Comparison of ENCODE assay signal across 15 mouse cellular contexts in the genomic region with DNA sequence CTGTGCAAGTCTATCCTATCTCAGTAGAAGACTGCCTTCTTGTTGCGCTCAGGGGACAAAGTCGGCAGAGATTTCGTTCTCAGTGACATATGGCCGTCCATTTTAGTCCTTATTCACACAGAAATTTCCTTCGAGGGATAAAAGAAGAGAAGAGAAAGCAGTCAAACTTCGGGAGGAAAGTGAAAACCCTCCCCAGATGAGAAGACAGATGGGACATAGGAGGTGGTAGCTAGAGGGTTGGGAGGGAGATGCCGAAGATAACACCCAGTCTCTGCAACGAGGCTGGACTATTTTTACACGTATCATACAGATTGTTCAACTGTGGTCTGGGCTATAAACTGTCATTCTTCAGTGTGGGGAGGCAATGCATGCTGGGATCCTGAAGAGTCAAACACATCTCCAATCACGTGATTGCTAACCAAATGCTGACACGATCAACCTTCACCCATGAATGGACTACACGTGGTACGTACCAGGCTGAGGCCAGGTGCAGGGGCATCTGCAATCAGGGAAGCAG. TPM values are rescaled to one million over a fixed set of nuclear protein-coding genes. Genes with fewer than 3 reads are reported as not detected.
DNase-seq lines count a peak whose midpoint lies in the region; ATAC-seq and TF ChIP-seq lines count a peak whose summit lies in the region.
"Had no signal": no experiment of that assay in that cellular context is flagged by ENCODE, and none has a peak within 500 bp of the region (broad histone marks: within the 10 kb centered on the region; RNA-seq: fewer than 3 reads in every experiment).

No protein-coding gene starts in this region.

- H3K4me2 ChIP-seq in forebrain, postnatal 0 days (ENCODE audit: low read depth) = no peak overlapping the region
- H3K4me2 ChIP-seq in forebrain, embryonic 14.5 days (ENCODE audit: low read length) = no peak overlapping the region
- H3K4me2 ChIP-seq: embryonic facial prominence, embryonic 12.5 days; liver, embryonic 13.5 days had no signal

- peak; percentile 63 for DNase-seq in forebrain, postnatal 0 days
- no peak for DNase-seq in forebrain, embryonic 14.5 days (ENCODE audit: low spot score)
- peak; percentile 13 for DNase-seq in thymus, postnatal 0 days (ENCODE audit: low spot score)
- DNase-seq in thymus, postnatal 10 days (ENCODE audit: low spot score in 2 of 2) = no peak
- peak; percentile 64 to 96 for DNase-seq in left cerebral cortex, postnatal 25 days (ENCODE audit: low spot score in 2 of 2)
- no peak for DNase-seq in cerebellum, adult 11 months
- no peak for DNase-seq in heart, postnatal 25 days (ENCODE audit: low spot score)
- DNase-seq in Muller cell, postnatal 12 days (ENCODE audit: inconsistent ontology term) = no peak
- DNase-seq: cerebellum, adult 11-12 months; heart, postnatal 10 days; liver, embryonic 13.5 days had no signal

- no peak overlapping the region for H3K4me3 ChIP-seq in forebrain, postnatal 0 days (ENCODE audit: low read depth, low read length)
- no peak overlapping the region for H3K4me3 ChIP-seq in forebrain, embryonic 14.5 days (ENCODE audit: low read depth, low read length)
- H3K4me3 ChIP-seq: embryonic facial prominence, embryonic 12.5 days; forebrain, embryonic 10.5 days; liver, embryonic 13.5 days had no signal

- WGBS in forebrain, postnatal 0 days = 64% methylated on average over 13 of the region's 13 CpGs
- WGBS in forebrain, embryonic 14.5 days = 82% methylated on average over 13 of the region's 13 CpGs

- no peaks in the 10 kb centered on the region for H3K9me3 ChIP-seq in forebrain, postnatal 0 days (ENCODE audit: low read length)
- H3K9me3 ChIP-seq in forebrain, embryonic 14.5 days (replicated peaks; ENCODE audit: control insufficient read depth, low read length) = no peaks in the 10 kb centered on the region
- H3K9me3 ChIP-seq: embryonic facial prominence, embryonic 12.5 days; forebrain, embryonic 10.5 days; liver, embryonic 13.5 days had no signal

- H3K27me3 ChIP-seq in forebrain, postnatal 0 days (ENCODE audit: insufficient read depth, low read length) = no peaks in the 10 kb centered on the region
- no peaks in the 10 kb centered on the region for H3K27me3 ChIP-seq in forebrain, embryonic 14.5 days (replicated peaks; ENCODE audit: control insufficient read depth, insufficient read depth, low read length)
- H3K27me3 ChIP-seq: embryonic facial prominence, embryonic 12.5 days had no signal

- ATAC-seq in forebrain, postnatal 0 days = peak; percentile 76
- no peak for ATAC-seq in forebrain, embryonic 14.5 days
- ATAC-seq: hindbrain, embryonic 16.5 days; lung, postnatal 0 days had no signal

- no peaks in the 10 kb centered on the region for H3K36me3 ChIP-seq in forebrain, postnatal 0 days (ENCODE audit: insufficient read depth)
- H3K36me3 ChIP-seq in forebrain, embryonic 14.5 days (ENCODE audit: control insufficient read depth, insufficient read depth, low read length) = no peaks in the 10 kb centered on the region
- H3K36me3 ChIP-seq: embryonic facial prominence, embryonic 12.5 days; forebrain, embryonic 10.5 days; liver, embryonic 13.5 days had no signal

- H3K9ac ChIP-seq in forebrain, postnatal 0 days = no peak overlapping the region
- H3K9ac ChIP-seq in forebrain, embryonic 14.5 days (ENCODE audit: low read length) = no peak overlapping the region
- H3K9ac ChIP-seq: embryonic facial prominence, embryonic 12.5 days; liver, embryonic 13.5 days had no signal

- no peak overlapping the region for H3K27ac ChIP-seq in forebrain, postnatal 0 days (ENCODE audit: low read depth, low read length)
- H3K27ac ChIP-seq in forebrain, embryonic 14.5 days (ENCODE audit: low read depth, low read length) = no peak overlapping the region
- H3K27ac ChIP-seq: embryonic facial prominence, embryonic 12.5 days; forebrain, embryonic 10.5 days; liver, embryonic 13.5 days had no signal

- no peak for TF ChIP-seq CTCF in forebrain, postnatal 0 days (IDR thresholded peaks at IDR 0.05; ENCODE audit: low read depth)

- intact Hi-C loops in left cerebral cortex, postnatal 25 days (cut with DNase I) = loop anchor here (1.0 to 5.0 kb wide), 5 partner anchors 46 to 220 kb away; partner anchors contain the start of gene Tnpo1
- intact Hi-C loops in heart, postnatal 25 days (cut with DNase I) = no loop called here

- 0 out of 2 replicates have a peak, but pooled peaks cover 4% of the 10 kb centered on the region for H3K4me1 ChIP-seq in forebrain, postnatal 0 days (ENCODE audit: insufficient read depth)
- H3K4me1 ChIP-seq in forebrain, embryonic 14.5 days (ENCODE audit: control insufficient read depth, insufficient read depth, low read length) = peaks cover 19% of the 10 kb centered on the region
- H3K4me1 ChIP-seq: liver, embryonic 13.5 days had no signal

RNA-seq across cellular contexts. Expression of gene Zfp366, which starts 38.2 kb away (rescaled TPM):
- 1.8 and 3.0 TPM in 2 replicates for total RNA-seq in forebrain, postnatal 0 days (2014; rRNA removed)
- 0.41 and 0.47 TPM in 2 replicates for polyA plus RNA-seq in forebrain, postnatal 0 days (2015; fragmentation: Nextera tagmentation; extraction: Ambion mirVana)
- polyA plus RNA-seq in forebrain, embryonic 14.5 days (2014; fragmentation: Nextera tagmentation; extraction: Ambion mirVana) = 0.43 and 0.78 TPM in 2 replicates
- polyA plus RNA-seq in thymus, postnatal 0 days (2015; fragmentation: Nextera tagmentation; extraction: Ambion mirVana) = 0.27 and 0.55 TPM in 2 replicates
- total RNA-seq in left cerebral cortex, postnatal 25 days (2021) = 1 to 10 TPM; 3.5 to 4.3 TPM
- 10 to 100 TPM in 1 of 2 experiments, 1 to 10 TPM in 1; 8.9 to 11.6 TPM for total RNA-seq in heart, postnatal 25 days (2021)

Comparison
In these comparisons a context has a peak if more than half of its experiments do, and no peak if none do; other contexts are left out.
1. DNase-seq: peak in forebrain, postnatal 0 days (single experiment), thymus, postnatal 0 days (single experiment) and left cerebral cortex, postnatal 25 days (2 of 2); none in forebrain, embryonic 14.5 days (single experiment), thymus, postnatal 10 days (0 of 2), cerebellum, adult 11 months (single experiment), heart, postnatal 25 days (single experiment) and Muller cell, postnatal 12 days (single experiment).